Mouse (Mus musculus) liver, adult 2 months (tissue): ENCODE measurements around the gene Tsku.

Experiments used
- CTCF ChIP-seq: fragments of 200-500 bp; IDR thresholded peaks from 2 replicates; pipeline ENCODE4 v1.5.1; 2011; ENCODE audit warnings: low read depth, low read length, control low read depth
- POLR2A ChIP-seq: fragments of 200-500 bp; IDR thresholded peaks from 2 replicates; pipeline ENCODE4 v1.6.1; 2011; ENCODE audit warnings: low read length, control low read depth; ENCODE audit not compliant: insufficient read depth; ENCODE audit errors: extremely low read depth

DNA sequence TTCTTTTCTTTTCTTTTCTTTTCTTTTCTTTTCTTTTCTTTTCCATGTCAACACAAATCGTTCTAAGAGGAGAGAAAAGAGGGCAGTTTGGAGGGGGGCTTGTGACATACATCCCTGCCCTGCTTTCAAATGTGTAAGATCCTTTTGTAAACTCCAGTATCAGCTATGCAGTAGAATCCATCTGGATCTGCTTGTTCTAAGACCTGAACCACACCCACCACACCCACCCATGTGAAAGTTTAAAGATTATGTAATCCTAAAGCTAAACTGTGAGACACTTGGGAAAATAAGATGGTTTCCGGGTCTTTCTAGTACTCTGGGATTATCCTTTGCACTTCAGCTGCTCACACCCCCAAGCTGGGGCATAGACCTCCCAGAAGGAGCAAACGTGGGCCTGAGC lies 18.9 kb downstream of the Tsku start:
- no peak for TF ChIP-seq CTCF
- no peak for TF ChIP-seq POLR2A
